Mouse (Mus musculus): Measurements from ENCODE around the gene Cdx2. TPM values are rescaled to one million over a fixed set of nuclear protein-coding genes. Genes with fewer than 3 reads are reported as not detected.

Cdx2 gene
- polyA plus RNA-seq, 1 experiment from 2014 or later = not detected

DNA sequence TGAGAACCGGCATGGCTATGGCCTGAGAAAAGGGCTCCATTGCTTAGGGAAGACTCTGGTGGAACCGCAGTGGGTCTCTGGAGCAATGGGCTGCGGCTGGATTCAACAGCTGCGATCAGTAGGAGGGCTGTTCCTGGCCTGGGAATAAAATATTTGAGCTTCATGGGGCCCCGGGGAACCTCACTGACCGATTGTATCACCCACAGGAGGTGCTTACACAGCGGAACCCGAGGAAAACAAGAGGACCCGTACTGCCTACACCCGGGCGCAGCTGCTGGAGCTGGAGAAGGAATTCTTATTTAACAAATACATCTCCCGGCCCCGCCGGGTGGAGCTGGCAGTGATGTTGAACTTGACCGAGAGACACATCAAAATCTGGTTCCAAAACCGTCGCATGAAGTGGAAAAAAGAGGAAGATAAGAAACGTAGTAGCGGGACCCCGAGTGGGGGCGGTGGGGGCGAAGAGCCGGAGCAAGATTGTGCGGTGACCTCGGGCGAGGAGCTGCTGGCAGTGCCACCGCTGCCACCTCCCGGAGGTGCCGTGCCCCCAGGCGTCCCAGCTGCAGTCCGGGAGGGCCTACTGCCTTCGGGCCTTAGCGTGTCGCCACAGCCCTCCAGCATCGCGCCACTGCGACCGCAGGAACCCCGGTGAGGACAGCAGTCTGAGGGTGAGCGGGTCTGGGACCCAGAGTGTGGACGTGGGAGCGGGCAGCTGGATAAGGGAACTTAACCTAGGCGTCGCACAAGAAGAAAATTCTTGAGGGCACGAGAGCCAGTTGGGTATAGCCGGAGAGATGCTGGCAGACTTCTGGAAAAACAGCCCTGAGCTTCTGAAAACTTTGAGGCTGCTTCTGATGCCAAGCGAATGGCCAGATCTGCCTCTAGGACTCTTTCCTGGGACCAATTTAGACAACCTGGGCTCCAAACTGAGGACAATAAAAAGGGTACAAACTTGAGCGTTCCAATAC is 32.6 kb downstream of the Cdx2 start:
- peaks cover 98% of the 10 kb centered on the region for H3K27me3 ChIP-seq (ENCODE audit: insufficient read depth, low read length)
- H3K4me3 ChIP-seq (ENCODE audit: low read length) = no peak overlapping the region
- no peaks in the 10 kb centered on the region for H3K4me1 ChIP-seq (ENCODE audit: insufficient read depth, low read length)
- H3K36me3 ChIP-seq (ENCODE audit: insufficient read depth, low read length) = no peaks in the 10 kb centered on the region
- no peak overlapping the region; the same call in 1 of the 2 replicates for H3K4me2 ChIP-seq (replicated peaks; ENCODE audit: low read depth, low read length)
- 1% methylated on average over 48 of the region's 48 CpGs for WGBS
- no peak for ATAC-seq (ENCODE audit: low FRiP score, low TSS enrichment)
- 0 out of 2 replicates have a peak, but pooled peaks cover 2% of the 10 kb centered on the region for H3K9me3 ChIP-seq (ENCODE audit: low read length)
- no peak overlapping the region for H3K9ac ChIP-seq (replicated peaks; ENCODE audit: low read length)
- H3K27ac ChIP-seq (ENCODE audit: low read length) = no peak overlapping the region

DNA sequence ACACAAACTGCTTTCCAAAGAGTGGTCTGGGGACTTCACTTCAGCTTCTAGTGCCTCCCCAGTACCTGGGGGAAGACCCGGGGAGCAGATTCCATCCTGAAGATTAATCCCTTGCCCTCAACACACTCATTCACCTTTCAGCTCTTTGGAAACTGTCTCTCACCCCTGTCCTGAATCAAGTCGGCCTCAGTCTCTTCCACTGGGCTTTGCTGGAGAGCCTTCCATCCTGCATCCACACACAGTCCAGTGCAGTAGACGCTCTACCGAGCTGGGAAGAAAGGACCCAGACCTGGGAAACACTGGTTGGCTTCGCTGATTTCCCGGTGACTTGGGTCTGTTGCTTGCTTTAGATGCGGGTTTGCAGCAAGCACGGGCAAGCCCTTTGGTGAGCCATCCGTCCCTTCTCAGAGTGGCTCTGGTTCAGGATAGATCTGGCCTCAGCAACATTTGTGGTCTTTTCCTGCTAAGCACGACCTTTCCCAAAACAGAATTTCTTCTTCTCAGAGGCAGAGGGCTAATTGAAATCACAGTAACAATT is 34.2 kb downstream of the Cdx2 start:
- no peak for ATAC-seq (ENCODE audit: low FRiP score, low TSS enrichment)
- 3% methylated on average over 10 of the region's 10 CpGs for WGBS
- 0 out of 2 replicates have a peak, but pooled peaks cover 2% of the 10 kb centered on the region for H3K9me3 ChIP-seq (ENCODE audit: low read length)
- no peaks in the 10 kb centered on the region for H3K36me3 ChIP-seq (ENCODE audit: insufficient read depth, low read length)
- no peak overlapping the region for H3K4me3 ChIP-seq (ENCODE audit: low read length)
- peaks cover 98% of the 10 kb centered on the region for H3K27me3 ChIP-seq (ENCODE audit: insufficient read depth, low read length)
- no peak overlapping the region for H3K9ac ChIP-seq (replicated peaks; ENCODE audit: low read length)
- H3K27ac ChIP-seq (ENCODE audit: low read length) = no peak overlapping the region
- H3K4me2 ChIP-seq (replicated peaks; ENCODE audit: low read depth, low read length) = no peak overlapping the region
- H3K4me1 ChIP-seq (ENCODE audit: insufficient read depth, low read length) = no peaks in the 10 kb centered on the region

GRCm38 (mm10) chr5:147272046-147272807 is 34.8 kb downstream of the Cdx2 start:
- no peak overlapping the region for H3K4me2 ChIP-seq (replicated peaks; ENCODE audit: low read depth, low read length)
- 0 out of 2 replicates have a peak, but pooled peaks cover 2% of the 10 kb centered on the region for H3K9me3 ChIP-seq (ENCODE audit: low read length)
- no peaks in the 10 kb centered on the region for H3K36me3 ChIP-seq (ENCODE audit: insufficient read depth, low read length)
- 6% methylated on average over 12 of the region's 12 CpGs for WGBS
- no peaks in the 10 kb centered on the region for H3K4me1 ChIP-seq (ENCODE audit: insufficient read depth, low read length)
- H3K27ac ChIP-seq (ENCODE audit: low read length) = no peak overlapping the region
- peaks cover 98% of the 10 kb centered on the region for H3K27me3 ChIP-seq (ENCODE audit: insufficient read depth, low read length)
- ATAC-seq (ENCODE audit: low FRiP score, low TSS enrichment) = no peak
- H3K4me3 ChIP-seq (ENCODE audit: low read length) = no peak overlapping the region
- H3K9ac ChIP-seq (replicated peaks; ENCODE audit: low read length) = no peak overlapping the region

DNA sequence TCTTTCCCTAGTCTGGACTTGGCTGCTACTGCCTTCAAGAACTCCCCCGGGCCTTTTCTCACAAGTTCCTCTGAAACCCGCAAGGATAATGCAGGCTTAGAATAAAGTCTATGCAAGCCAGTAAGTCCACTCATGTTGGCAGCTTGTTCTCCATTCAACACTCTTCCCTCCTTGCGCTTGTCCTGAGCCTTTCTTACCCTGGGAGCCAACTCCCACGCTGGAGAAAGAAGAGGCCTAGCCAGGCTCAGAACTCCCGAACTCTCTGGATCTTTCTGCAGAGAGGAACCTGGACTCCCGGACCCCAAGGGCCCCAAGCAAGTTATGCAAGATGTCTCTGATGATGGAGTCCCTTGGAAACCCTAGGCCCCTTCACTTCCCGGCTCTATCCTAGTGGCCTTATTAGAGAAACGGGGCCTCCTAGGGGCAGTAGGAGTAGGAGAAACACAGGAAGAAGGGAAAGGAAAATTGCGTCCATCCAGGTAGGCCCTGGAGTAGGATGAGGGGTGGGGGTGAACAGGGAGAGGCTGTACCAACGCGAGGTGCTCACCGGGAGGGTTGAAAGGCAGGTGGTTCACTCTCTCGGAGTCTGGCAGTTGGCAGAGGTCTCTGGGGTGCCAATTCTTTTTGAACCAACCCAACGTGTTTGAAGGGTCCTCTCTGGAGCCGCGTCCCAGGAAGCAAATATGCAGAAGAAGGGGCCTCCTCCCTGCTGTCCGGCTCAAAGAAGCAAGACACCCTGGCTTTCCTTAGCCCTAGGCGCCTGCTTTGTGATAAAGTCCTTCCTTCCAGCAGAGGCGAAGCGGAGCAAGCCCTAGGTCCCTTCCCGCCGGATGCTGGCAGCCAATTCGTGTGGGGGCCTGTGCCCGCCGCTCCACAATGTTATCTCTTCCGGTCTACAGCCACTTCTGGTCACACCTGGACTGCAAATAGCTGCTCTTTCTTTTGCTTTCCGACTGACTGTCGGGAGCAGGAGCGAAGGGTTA is 36.1 kb downstream of the Cdx2 start:
- Histone ChIP-seq H3K27ac (ENCODE audit: low read length) (no peak overlapping the region), H3K4me2 (replicated peaks; ENCODE audit: low read depth, low read length) (no peak overlapping the region), H3K9ac (replicated peaks; ENCODE audit: low read length) (no peak overlapping the region), H3K36me3 (ENCODE audit: insufficient read depth, low read length) (no peaks in the 10 kb centered on the region), H3K4me3 (ENCODE audit: low read length) (no peak overlapping the region), H3K4me1 (ENCODE audit: insufficient read depth, low read length) (no peaks in the 10 kb centered on the region), H3K27me3 (ENCODE audit: insufficient read depth, low read length) (peaks cover 97% of the 10 kb centered on the region), H3K9me3 (ENCODE audit: low read length) (0 out of 2 replicates have a peak, but pooled peaks cover 2% of the 10 kb centered on the region)
- WGBS = 1% methylated on average over 29 of the region's 29 CpGs
- no peak for ATAC-seq (ENCODE audit: low FRiP score, low TSS enrichment)

DNA sequence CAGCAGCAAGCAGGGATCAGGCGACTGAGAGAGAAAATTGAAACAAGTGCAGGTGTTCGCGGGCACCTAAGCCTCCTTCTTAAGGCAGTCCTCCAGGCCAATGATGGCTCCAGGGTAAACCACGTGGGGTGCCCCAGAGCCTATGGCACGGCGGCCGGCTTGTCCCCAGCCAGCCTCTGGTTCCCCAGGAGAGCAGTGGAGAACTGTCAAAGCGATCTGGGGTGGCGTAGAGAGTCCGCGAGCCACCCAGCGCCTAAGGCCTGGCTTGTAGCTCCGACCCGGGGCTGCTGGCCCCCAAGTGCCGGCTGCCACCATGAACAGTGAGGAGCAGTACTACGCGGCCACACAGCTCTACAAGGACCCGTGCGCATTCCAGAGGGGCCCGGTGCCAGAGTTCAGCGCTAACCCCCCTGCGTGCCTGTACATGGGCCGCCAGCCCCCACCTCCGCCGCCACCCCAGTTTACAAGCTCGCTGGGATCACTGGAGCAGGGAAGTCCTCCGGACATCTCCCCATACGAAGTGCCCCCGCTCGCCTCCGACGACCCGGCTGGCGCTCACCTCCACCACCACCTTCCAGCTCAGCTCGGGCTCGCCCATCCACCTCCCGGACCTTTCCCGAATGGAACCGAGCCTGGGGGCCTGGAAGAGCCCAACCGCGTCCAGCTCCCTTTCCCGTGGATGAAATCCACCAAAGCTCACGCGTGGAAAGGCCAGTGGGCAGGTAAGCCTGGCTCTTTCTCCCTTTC is 37.0 kb downstream of the Cdx2 start, which contains the start of gene Pdx1:
Gene Pdx1 (plus strand): TSS at position 34 of the 747 bp plus-strand sequence.
- H3K4me2 ChIP-seq (replicated peaks; ENCODE audit: low read depth, low read length) = no peak within 1 kb of the TSS
- 1% methylated on average over 44 of the region's 44 CpGs for WGBS
- H3K9me3 ChIP-seq (ENCODE audit: low read length) = no peaks in the 10 kb centered on the region
- H3K27me3 ChIP-seq (ENCODE audit: insufficient read depth, low read length) = peaks cover 97% of the 10 kb centered on the region
- peak; percentile 54; the same call in 1 of the 2 replicates for ATAC-seq (ENCODE audit: low FRiP score, low TSS enrichment)
- peak within 1 kb of the TSS; percentile 5; the same call in 1 of the 2 replicates for H3K4me3 ChIP-seq (ENCODE audit: low read length)
- H3K9ac ChIP-seq (replicated peaks; ENCODE audit: low read length) = no peak within 1 kb of the TSS
- H3K36me3 ChIP-seq (ENCODE audit: insufficient read depth, low read length) = no peaks in the 10 kb centered on the region
- H3K27ac ChIP-seq (ENCODE audit: low read length) = no peak within 1 kb of the TSS
- no peaks in the 10 kb centered on the region for H3K4me1 ChIP-seq (ENCODE audit: insufficient read depth, low read length)

GRCm38 (mm10) chr5:147269371-147269770 is 37.7 kb downstream of the Cdx2 start:
- WGBS = 5% methylated on average over 6 of the region's 6 CpGs
- Histone ChIP-seq H3K4me3 (ENCODE audit: low read length) (no peak overlapping the region), H3K36me3 (ENCODE audit: insufficient read depth, low read length) (no peaks in the 10 kb centered on the region), H3K27me3 (ENCODE audit: insufficient read depth, low read length) (peaks cover 95% of the 10 kb centered on the region), H3K4me2 (replicated peaks; ENCODE audit: low read depth, low read length) (no peak overlapping the region), H3K9me3 (ENCODE audit: low read length) (no peaks in the 10 kb centered on the region), H3K9ac (replicated peaks; ENCODE audit: low read length) (no peak overlapping the region), H3K27ac (ENCODE audit: low read length) (no peak overlapping the region), H3K4me1 (ENCODE audit: insufficient read depth, low read length) (no peaks in the 10 kb centered on the region)
- ATAC-seq (ENCODE audit: low FRiP score, low TSS enrichment) = no peak

GRCm38 (mm10) chr5:147268728-147269127 is 38.3 kb downstream of the Cdx2 start:
- no peaks in the 10 kb centered on the region for H3K9me3 ChIP-seq (ENCODE audit: low read length)
- H3K27ac ChIP-seq (ENCODE audit: low read length) = no peak overlapping the region
- no peaks in the 10 kb centered on the region for H3K4me1 ChIP-seq (ENCODE audit: insufficient read depth, low read length)
- peaks cover 96% of the 10 kb centered on the region for H3K27me3 ChIP-seq (ENCODE audit: insufficient read depth, low read length)
- no peak overlapping the region for H3K9ac ChIP-seq (replicated peaks; ENCODE audit: low read length)
- ATAC-seq (ENCODE audit: low FRiP score, low TSS enrichment) = no peak
- H3K4me3 ChIP-seq (ENCODE audit: low read length) = no peak overlapping the region
- no peaks in the 10 kb centered on the region for H3K36me3 ChIP-seq (ENCODE audit: insufficient read depth, low read length)
- under 1% methylated on average over 8 of the region's 8 CpGs for WGBS
- no peak overlapping the region for H3K4me2 ChIP-seq (replicated peaks; ENCODE audit: low read depth, low read length)

- Histone ChIP-seq H3K27me3 (ENCODE audit: insufficient read depth, low read length) (peaks cover 94% of the 10 kb centered on the region), H3K9ac (replicated peaks; ENCODE audit: low read length) (no peak overlapping the region), H3K9me3 (ENCODE audit: low read length) (no peaks in the 10 kb centered on the region), H3K4me3 (ENCODE audit: low read length) (no peak overlapping the region), H3K27ac (ENCODE audit: low read length) (no peak overlapping the region), H3K36me3 (ENCODE audit: insufficient read depth, low read length) (no peaks in the 10 kb centered on the region), H3K4me2 (replicated peaks; ENCODE audit: low read depth, low read length) (no peak overlapping the region), H3K4me1 (ENCODE audit: insufficient read depth, low read length) (no peaks in the 10 kb centered on the region)
- no peak for ATAC-seq (ENCODE audit: low FRiP score, low TSS enrichment)
- 6% methylated on average over 6 of the region's 6 CpGs for WGBS
Measured at GRCm38 (mm10) chr5:147267434-147267833, 39.6 kb downstream of the Cdx2 start.

Data from kidney, embryonic 16.5 days (tissue).